Mouse (Mus musculus) brain, embryonic 14.5 days (tissue): ENCODE results near the gene Tcf20. TPM values are rescaled to one million over a fixed set of nuclear protein-coding genes. Genes with fewer than 3 reads are reported as not detected.
A peak's percentile ranks its signal among the peaks of the same experiment; 100 is the strongest.

Source experiments
- DNase-seq: peaks from one replicate; pipeline ENCODE4 v3.0.0-alpha.2; 2011; ENCODE audit warnings: low read depth
- CTCF ChIP-seq: fragments of 200-500 bp; IDR thresholded peaks from 2 replicates; pipeline ENCODE4 v1.5.1; 2012; ENCODE audit warnings: inconsistent platforms, mild to moderate bottlenecking, moderate library complexity, borderline replicate concordance; ENCODE audit not compliant: insufficient read depth, insufficient read length; ENCODE audit errors: extremely low read depth
- POLR2A ChIP-seq: fragments of 200-500 bp; IDR thresholded peaks from 2 replicates; pipeline ENCODE4 v1.6.1; 2012; ENCODE audit warnings: mild to moderate bottlenecking, inconsistent platforms, borderline replicate concordance; ENCODE audit not compliant: poor library complexity, insufficient read depth, insufficient read length, severe bottlenecking; ENCODE audit errors: extremely low read depth
- polyA plus RNA-seq: library from polyadenylated mRNA; depleted of rRNA; stranded (reverse); fragments of >200 nt; gene quantifications from 2 replicates; pipeline ENCODE4 v1.2.3, GENCODE M21; 2012

The Tcf20 gene
- polyA plus RNA-seq, 1 experiment = 46.8 TPM

- peak; percentile 98 for DNase-seq
- peak; percentile 33; the same call in 1 of the 2 replicates for TF ChIP-seq CTCF
- no peak for TF ChIP-seq POLR2A
Measured at GRCm38 (mm10) chr15:83010990-83011664, 23.5 kb upstream of the Tcf20 start.

- TF ChIP-seq POLR2A (no peak), CTCF (no peak)
- peak; percentile 47 for DNase-seq
Measured at GRCm38 (mm10) chr15:83010423-83010822, 22.8 kb upstream of the Tcf20 start.

GRCm38 (mm10) chr15:83009532-83009931 is 21.9 kb upstream of the Tcf20 start:
- DNase-seq = no peak
- TF ChIP-seq POLR2A (no peak), CTCF (no peak)

GRCm38 (mm10) chr15:83008761-83009423 is 21.2 kb upstream of the Tcf20 start:
- DNase-seq = no peak
- TF ChIP-seq POLR2A (no peak), CTCF (no peak)

GRCm38 (mm10) chr15:83007346-83007920 is 19.8 kb upstream of the Tcf20 start:
- DNase-seq = no peak
- no peak for TF ChIP-seq CTCF
- TF ChIP-seq POLR2A = no peak

- no peak for TF ChIP-seq POLR2A
- no peak for TF ChIP-seq CTCF
- DNase-seq = peak; percentile 98
Measured at GRCm38 (mm10) chr15:83002665-83003548, 15.2 kb upstream of the Tcf20 start.

- no peak for DNase-seq
- no peak for TF ChIP-seq POLR2A
- TF ChIP-seq CTCF = no peak
Measured at GRCm38 (mm10) chr15:82998811-82999221, 11.1 kb upstream of the Tcf20 start.

GRCm38 (mm10) chr15:82996431-82996830 is 8.8 kb upstream of the Tcf20 start:
- no peak for TF ChIP-seq CTCF
- TF ChIP-seq POLR2A = no peak
- DNase-seq = no peak

- DNase-seq = peak; percentile 80
- TF ChIP-seq CTCF (no peak), POLR2A (no peak)
Measured at GRCm38 (mm10) chr15:82995239-82995638, 7.6 kb upstream of the Tcf20 start.

- peak; percentile 69 for DNase-seq
- TF ChIP-seq CTCF (no peak), POLR2A (no peak)
Measured at GRCm38 (mm10) chr15:82992911-82993310, 5.2 kb upstream of the Tcf20 start.

- TF ChIP-seq CTCF (no peak), POLR2A (no peak)
- peak; percentile 48 for DNase-seq
Measured at GRCm38 (mm10) chr15:82992079-82992783, 4.6 kb upstream of the Tcf20 start.
